Mouse (Mus musculus) stomach, postnatal 0 days (tissue): ENCODE measurements around the gene Galnt14. TPM values are rescaled to one million over a fixed set of nuclear protein-coding genes. Genes with fewer than 3 reads are reported as not detected.

Experiments used
- ATAC-seq: fragments of 200-750 bp; cut with Nextera tagmentation; 2 replicates; pipeline ENCODE4 v1.8.0; 2017; ENCODE audit not compliant: low FRiP score, low TSS enrichment
- DNase-seq: peaks from one replicate; pipeline ENCODE4 v3.0.0-alpha.2; 2016; ENCODE audit warnings: low spot score
- H3K27ac ChIP-seq: fragments of 300-500 bp; sonication (generic); replicated peaks from 2 replicates; pipeline ENCODE4 v1.5.1; 2014; ENCODE audit warnings: mild to moderate bottlenecking, control low read depth
- H3K27me3 ChIP-seq: fragments of 300-500 bp; sonication (generic); 2 replicates; pipeline ENCODE4 v1.6.1; 2014; ENCODE audit warnings: low read length; ENCODE audit not compliant: control insufficient read depth, insufficient read depth
- H3K36me3 ChIP-seq: fragments of 300-500 bp; sonication (generic); 2 replicates; pipeline ENCODE4 v1.6.1; 2014; ENCODE audit warnings: low read length, mixed read lengths; ENCODE audit not compliant: control insufficient read depth, insufficient read depth
- H3K4me1 ChIP-seq: fragments of 300-500 bp; sonication (generic); replicated peaks from 2 replicates; pipeline ENCODE4 v1.6.1; 2014; ENCODE audit warnings: antibody characterized with exemption; ENCODE audit not compliant: control insufficient read depth, insufficient read depth
- H3K4me2 ChIP-seq: fragments of 300-500 bp; sonication (generic); replicated peaks from 2 replicates; pipeline ENCODE4 v1.6.1; 2014; ENCODE audit warnings: low read depth, mild to moderate bottlenecking, control low read depth, moderate library complexity
- H3K4me3 ChIP-seq: fragments of 300-500 bp; sonication (generic); 2 replicates; pipeline ENCODE4 v1.5.1; 2014; ENCODE audit warnings: low read depth, low read length, control low read depth
- H3K9ac ChIP-seq: fragments of 300-500 bp; sonication (generic); 2 replicates; pipeline ENCODE4 v1.6.1; 2014; ENCODE audit warnings: mild to moderate bottlenecking, low read length, control low read depth, mixed read lengths
- H3K9me3 ChIP-seq: fragments of 300-500 bp; sonication (generic); 2 replicates; pipeline ENCODE4 v1.6.1; 2016; ENCODE audit warnings: low read length; ENCODE audit not compliant: control insufficient read depth
- CTCF ChIP-seq: IDR thresholded peaks from 2 replicates; pipeline ENCODE4 v1.5.1; 2016; ENCODE audit warnings: antibody characterized with exemption, low read depth, mild to moderate bottlenecking, moderate library complexity
- EP300 ChIP-seq: optimal IDR thresholded peaks from 2 replicates; pipeline ENCODE3; 2016; ENCODE audit warnings: antibody characterized with exemption
- WGBS: fragments of 180-500 bp; shearing (Covaris S2); extraction: QIAGEN DNeasy Blood & Tissue Kit; methylation state at CpG from one replicate; pipeline ENCODE4 v1.1.7; 2014; 5-methylcytosine and 5-hydroxymethylcytosine counted together
- polyA plus RNA-seq: library from polyadenylated mRNA; unstranded; fragments of >200 nt; fragmentation: Nextera tagmentation; extraction: Ambion mirVana; gene quantifications from 2 replicates; pipeline ENCODE4 v1.2.1, GENCODE M21; 2015

Gene Galnt14
- polyA plus RNA-seq, 1 experiment from 2014 or later, result 0.07 TPM

- Histone ChIP-seq H3K36me3 (no peaks in the 10 kb centered on the region), H3K4me2 (no peak overlapping the region), H3K9ac (no peak overlapping the region), H3K27me3 (no peaks in the 10 kb centered on the region), H3K4me3 (no peak overlapping the region), H3K9me3 (no peaks in the 10 kb centered on the region), H3K4me1 (no peaks in the 10 kb centered on the region), H3K27ac (no peak overlapping the region)
- ATAC-seq, result no peak
- WGBS, result 80% methylated on average over 5 of the region's 5 CpGs
- TF ChIP-seq EP300 (no peak), CTCF (peak; percentile 59)
- peak; percentile 29 for DNase-seq
These were observed 137.8 kb downstream of the Galnt14 start for GRCm38 (mm10) chr17:73572440-73572839.

DNA sequence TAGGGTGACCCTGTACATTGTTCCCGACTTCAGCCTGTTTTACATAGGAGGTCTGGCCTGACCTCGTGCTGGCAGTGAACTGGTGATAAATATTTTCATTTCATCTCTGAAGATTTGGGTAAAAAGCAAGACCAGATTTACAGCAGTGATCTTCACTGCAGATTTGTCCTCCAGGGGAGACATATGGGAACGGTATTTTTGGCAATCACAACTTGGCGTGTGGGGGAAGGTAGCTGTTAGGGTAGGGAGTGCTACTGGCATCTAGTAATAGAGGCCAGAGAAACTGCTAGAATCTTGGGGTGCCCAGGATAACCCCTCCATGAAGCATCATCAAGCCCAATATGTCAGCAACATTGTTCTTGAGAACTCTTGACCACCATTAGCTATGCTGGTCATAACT lies 138.3 kb downstream of the Galnt14 start:
- no peak overlapping the region for H3K4me3 ChIP-seq
- no peaks in the 10 kb centered on the region for H3K36me3 ChIP-seq
- no peak overlapping the region for H3K9ac ChIP-seq
- DNase-seq (no peak), ATAC-seq (no peak)
- WGBS, result 55% methylated on average over 4 of the region's 4 CpGs
- H3K4me1 ChIP-seq, result no peaks in the 10 kb centered on the region
- no peak overlapping the region for H3K27ac ChIP-seq
- H3K9me3 ChIP-seq, result no peaks in the 10 kb centered on the region
- H3K4me2 ChIP-seq, result no peak overlapping the region
- no peak for TF ChIP-seq EP300
- TF ChIP-seq CTCF, result no peak
- H3K27me3 ChIP-seq, result no peaks in the 10 kb centered on the region

DNA sequence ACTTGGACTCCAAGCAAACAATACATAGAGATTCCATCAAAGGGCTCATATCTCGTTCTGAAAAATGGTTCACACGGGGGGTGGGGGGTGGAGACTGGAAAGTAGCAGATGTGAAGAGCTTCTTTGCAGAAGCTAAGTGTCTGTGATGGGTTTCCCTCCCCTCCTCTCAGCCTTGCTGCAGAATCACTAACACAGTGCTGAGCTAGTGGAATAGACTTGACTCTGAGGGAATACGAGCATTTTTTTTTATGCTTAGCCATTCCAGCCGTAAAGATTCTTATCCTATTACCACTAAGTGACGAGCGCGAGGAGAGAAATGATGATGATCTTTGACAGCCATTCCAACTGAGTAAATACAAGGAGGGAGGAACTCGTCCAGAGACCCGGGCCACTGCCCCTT lies 142.0 kb downstream of the Galnt14 start:
- no peak overlapping the region for H3K4me2 ChIP-seq
- no peaks in the 10 kb centered on the region for H3K27me3 ChIP-seq
- H3K9me3 ChIP-seq, result no peaks in the 10 kb centered on the region
- H3K4me1 ChIP-seq, result no peaks in the 10 kb centered on the region
- H3K36me3 ChIP-seq, result no peaks in the 10 kb centered on the region
- DNase-seq (no peak), ATAC-seq (no peak)
- 54% methylated on average over 9 of the region's 9 CpGs for WGBS
- no peak overlapping the region for H3K9ac ChIP-seq
- H3K4me3 ChIP-seq, result no peak overlapping the region
- no peak overlapping the region for H3K27ac ChIP-seq
- no peak for TF ChIP-seq CTCF
- TF ChIP-seq EP300, result no peak

DNA sequence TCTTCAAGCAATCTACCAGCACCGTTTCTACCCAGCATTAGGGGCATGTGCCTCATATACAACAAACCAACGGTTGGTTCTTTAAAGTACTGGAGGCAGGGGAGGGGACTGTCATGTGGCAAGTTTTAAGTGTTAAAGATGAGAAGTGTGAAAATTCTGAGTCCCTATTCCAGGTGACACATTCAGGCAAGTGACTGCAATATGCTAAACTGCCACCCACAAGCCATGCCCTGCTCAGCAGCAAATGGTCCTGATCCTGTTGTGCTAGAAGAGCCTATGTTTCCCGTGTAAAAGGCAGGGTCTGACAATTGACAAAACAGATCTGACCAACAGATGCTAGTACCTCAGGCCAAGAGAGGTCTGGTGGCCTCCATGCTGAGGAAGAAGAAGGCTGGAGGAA lies 149.1 kb downstream of the Galnt14 start:
- no peak for ATAC-seq
- DNase-seq, result no peak
- Histone ChIP-seq H3K4me2 (no peak overlapping the region), H3K4me3 (no peak overlapping the region), H3K9ac (no peak overlapping the region), H3K36me3 (no peaks in the 10 kb centered on the region), H3K27me3 (no peaks in the 10 kb centered on the region), H3K4me1 (no peaks in the 10 kb centered on the region), H3K9me3 (no peaks in the 10 kb centered on the region), H3K27ac (no peak overlapping the region)
- 47% methylated on average over 3 of the region's 3 CpGs for WGBS
- TF ChIP-seq CTCF, result no peak

DNA sequence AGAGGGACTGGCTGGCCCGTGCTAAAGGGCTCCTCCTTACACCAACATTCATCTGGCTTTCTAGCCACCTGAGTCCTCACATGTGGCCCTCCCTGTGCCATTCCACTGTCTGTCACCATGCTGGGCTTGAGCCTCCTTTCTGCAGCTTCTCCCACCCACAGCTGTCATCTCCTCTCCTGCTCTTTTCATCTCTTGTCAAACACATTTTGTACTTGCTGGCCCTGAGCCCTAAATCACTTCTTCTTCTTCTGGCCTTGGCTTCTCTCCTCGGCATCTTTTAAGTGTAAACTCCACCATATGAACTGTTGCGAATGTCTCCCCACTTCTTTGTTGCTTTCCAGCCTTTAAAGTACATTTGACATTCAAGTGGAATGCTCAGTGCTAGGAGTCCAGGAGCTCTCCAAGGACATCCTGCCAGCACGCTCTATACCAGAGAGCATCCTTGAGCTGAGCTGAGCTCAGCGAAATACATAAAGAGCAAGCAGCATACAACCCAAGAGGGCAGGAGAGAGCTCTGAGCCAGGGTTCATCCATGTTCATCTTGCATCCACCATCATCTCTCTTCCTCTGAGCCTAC lies 150.0 kb downstream of the Galnt14 start:
- ATAC-seq (no peak), DNase-seq (no peak)
- WGBS, result 74% methylated on average over 5 of the region's 5 CpGs
- no peak for TF ChIP-seq EP300
- no peak for TF ChIP-seq CTCF
- Histone ChIP-seq H3K4me3 (no peak overlapping the region), H3K9me3 (no peaks in the 10 kb centered on the region), H3K9ac (no peak overlapping the region), H3K27me3 (no peaks in the 10 kb centered on the region), H3K36me3 (no peaks in the 10 kb centered on the region), H3K4me2 (no peak overlapping the region), H3K27ac (no peak overlapping the region), H3K4me1 (no peaks in the 10 kb centered on the region)

DNA sequence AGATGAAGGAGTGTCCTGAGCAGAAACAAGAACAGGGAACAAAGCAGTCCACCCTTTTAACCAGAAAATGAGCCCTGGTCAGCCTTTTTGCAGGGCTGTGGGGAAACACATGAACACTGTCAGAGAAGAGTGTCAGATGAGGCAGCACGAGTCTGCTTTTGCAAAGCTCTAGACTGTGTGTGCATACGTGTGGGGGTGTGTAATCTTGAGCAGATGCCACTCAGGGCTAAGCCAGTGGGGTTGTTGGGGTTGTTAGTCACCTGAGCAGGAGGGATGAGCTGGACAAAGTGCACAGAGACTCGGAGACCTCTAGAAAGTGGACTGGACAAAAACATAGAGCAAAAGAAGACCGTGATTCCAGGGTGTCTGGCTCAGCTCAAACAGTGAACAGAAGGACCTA lies 150.8 kb downstream of the Galnt14 start:
- Histone ChIP-seq H3K27me3 (no peaks in the 10 kb centered on the region), H3K4me2 (no peak overlapping the region), H3K4me3 (no peak overlapping the region), H3K9ac (no peak overlapping the region), H3K9me3 (no peaks in the 10 kb centered on the region), H3K27ac (no peak overlapping the region), H3K4me1 (no peaks in the 10 kb centered on the region), H3K36me3 (no peaks in the 10 kb centered on the region)
- ATAC-seq (no peak), DNase-seq (no peak)
- WGBS, result 53% methylated on average over 4 of the region's 4 CpGs
- TF ChIP-seq CTCF, result no peak
